Mouse (Mus musculus): ENCODE measurements around the gene Dnajc5.
A peak's percentile ranks its signal among the peaks of the same experiment; 100 is the strongest.

Gene Dnajc5

GRCm38 (mm10) chr2:181572921-181573920 lies 52.9 kb downstream of the Dnajc5 start:
- DNase-seq (ENCODE audit: low spot score in 2 of 2): no peak

- DNase-seq (ENCODE audit: low spot score in 2 of 2): no peak
Observed at GRCm38 (mm10) chr2:181573961-181574360, 53.7 kb downstream of the Dnajc5 start.

- DNase-seq (ENCODE audit: low spot score in 2 of 2): no peak
Observed at GRCm38 (mm10) chr2:181574921-181575545, 54.7 kb downstream of the Dnajc5 start.

GRCm38 (mm10) chr2:181576613-181577012 lies 56.3 kb downstream of the Dnajc5 start:
- DNase-seq (ENCODE audit: low spot score in 2 of 2): no peak

- no peak for DNase-seq (ENCODE audit: low spot score in 2 of 2)
Observed at GRCm38 (mm10) chr2:181577126-181577525, 56.8 kb downstream of the Dnajc5 start.

- peak in 1 of 2 experiments; percentile 8 for DNase-seq (ENCODE audit: low spot score in 2 of 2)
Observed at GRCm38 (mm10) chr2:181577981-181578581, 57.8 kb downstream of the Dnajc5 start.

GRCm38 (mm10) chr2:181578790-181579618 lies 58.7 kb downstream of the Dnajc5 start:
- DNase-seq (ENCODE audit: low spot score in 2 of 2): peak in 1 of 2 experiments; percentile 10

- DNase-seq (ENCODE audit: low spot score in 2 of 2): no peak
Observed at GRCm38 (mm10) chr2:181579681-181580080, 59.4 kb downstream of the Dnajc5 start.

- DNase-seq (ENCODE audit: low spot score in 2 of 2): no peak
Observed at GRCm38 (mm10) chr2:181580131-181580772, 60.0 kb downstream of the Dnajc5 start.

- DNase-seq (ENCODE audit: low spot score in 2 of 2): peak; percentile 69 to 70
Observed at GRCm38 (mm10) chr2:181581016-181581401, 60.7 kb downstream of the Dnajc5 start.

GRCm38 (mm10) chr2:181581402-181582120 lies 61.3 kb downstream of the Dnajc5 start:
- peak; percentile 73 to 77 for DNase-seq (ENCODE audit: low spot score in 2 of 2)

GRCm38 (mm10) chr2:181582358-181582757 lies 62.1 kb downstream of the Dnajc5 start:
- DNase-seq (ENCODE audit: low spot score in 2 of 2): peak in 1 of 2 experiments; percentile 13

GRCm38 (mm10) chr2:181582939-181583338 lies 62.7 kb downstream of the Dnajc5 start:
- DNase-seq (ENCODE audit: low spot score in 2 of 2): peak in 1 of 2 experiments; percentile 5

- DNase-seq (ENCODE audit: low spot score in 2 of 2): no peak
Observed at GRCm38 (mm10) chr2:181583460-181584257, 63.4 kb downstream of the Dnajc5 start.

GRCm38 (mm10) chr2:181584411-181584942 lies 64.2 kb downstream of the Dnajc5 start, which contains the start of gene Uckl1:
Uckl1 (minus strand) TSS chr2:181584892.
- DNase-seq (ENCODE audit: low spot score in 2 of 2): peak in 1 of 2 experiments; percentile 6

- DNase-seq (ENCODE audit: low spot score in 2 of 2): no peak
Observed at GRCm38 (mm10) chr2:181585506-181585905, 65.2 kb downstream of the Dnajc5 start.

GRCm38 (mm10) chr2:181586124-181586523 lies 65.8 kb downstream of the Dnajc5 start:
- no peak for DNase-seq (ENCODE audit: low spot score in 2 of 2)

GRCm38 (mm10) chr2:181587796-181588195 lies 67.5 kb downstream of the Dnajc5 start:
- DNase-seq (ENCODE audit: low spot score in 2 of 2): peak in 1 of 2 experiments; percentile 5

GRCm38 (mm10) chr2:181588229-181588780 lies 68.0 kb downstream of the Dnajc5 start:
- peak in 1 of 2 experiments; percentile 12 for DNase-seq (ENCODE audit: low spot score in 2 of 2)
